Mouse (Mus musculus) hindbrain, embryonic 10.5 days (tissue): ENCODE measurements around the gene Nog. TPM values are rescaled to one million over a fixed set of nuclear protein-coding genes. Genes with fewer than 3 reads are reported as not detected.

ENCODE experiments used
- DNase-seq: peaks from one replicate; pipeline ENCODE4 v3.0.0-alpha.2; 2017; ENCODE audit warnings: low spot score
- H3K27ac ChIP-seq: fragments of 300-500 bp; sonication (generic); 2 replicates; pipeline ENCODE4 v1.5.1; 2016; ENCODE audit warnings: mild to moderate bottlenecking, moderate library complexity
- H3K27me3 ChIP-seq: fragments of 300-500 bp; sonication (generic); 2 replicates; pipeline ENCODE4 v1.6.1; 2016; ENCODE audit warnings: mild to moderate bottlenecking; ENCODE audit not compliant: poor library complexity, insufficient read depth, severe bottlenecking
- H3K36me3 ChIP-seq: fragments of 300-500 bp; sonication (generic); 2 replicates; pipeline ENCODE4 v1.6.1; 2016; ENCODE audit warnings: mild to moderate bottlenecking, moderate library complexity
- H3K4me1 ChIP-seq: fragments of 300-500 bp; sonication (generic); replicated peaks from 2 replicates; pipeline ENCODE4 v1.6.1; 2016; ENCODE audit warnings: mild to moderate bottlenecking
- H3K4me3 ChIP-seq: fragments of 300-500 bp; sonication (generic); 2 replicates; pipeline ENCODE4 v1.5.1; 2016; ENCODE audit warnings: mild to moderate bottlenecking, moderate library complexity
- H3K9me3 ChIP-seq: fragments of 300-500 bp; sonication (generic); 2 replicates; pipeline ENCODE4 v1.6.1; 2016; ENCODE audit warnings: mild to moderate bottlenecking, moderate library complexity
- WGBS: fragments of 180-500 bp; shearing (Covaris S2); methylation state at CpG from one replicate; pipeline ENCODE4 v1.1.7; 2016; 5-methylcytosine and 5-hydroxymethylcytosine counted together
- polyA plus RNA-seq: library from polyadenylated mRNA; unstranded; fragments of >200 nt; fragmentation: Nextera tagmentation; extraction: Ambion mirVana; gene quantifications from 2 replicates; pipeline ENCODE4 v1.2.1, GENCODE M21; 2016

The Nog gene
- polyA plus RNA-seq, 1 experiment from 2014 or later: 4.3 TPM

GRCm38 (mm10) chr11:89253973-89254372 lies 48.2 kb downstream of the Nog start:
- no peak overlapping the region for H3K27ac ChIP-seq
- no peak for DNase-seq
- 0 out of 2 replicates have a peak, but pooled peaks cover 4% of the 10 kb centered on the region for H3K27me3 ChIP-seq
- no peaks in the 10 kb centered on the region for H3K9me3 ChIP-seq
- H3K36me3 ChIP-seq: no peaks in the 10 kb centered on the region
- 84% methylated on average over 13 of the region's 13 CpGs for WGBS
- H3K4me1 ChIP-seq: peaks cover 11% of the 10 kb centered on the region
- no peak overlapping the region for H3K4me3 ChIP-seq

Other genes with a start within 250 kb of the Nog start
- 4.6 and 6.1 TPM in 2 replicates for gene Dgke, start 235.5 kb downstream of the Nog start, polyA plus RNA-seq
- gene Gm525, start 228.5 kb downstream of the Nog start, polyA plus RNA-seq: not detected in 2 replicates